Mouse (Mus musculus) midbrain, embryonic 16.5 days (tissue): ENCODE data around the gene Nrsn2. TPM values are rescaled to one million over a fixed set of nuclear protein-coding genes. Genes with fewer than 3 reads are reported as not detected.

Experiments
- ATAC-seq: fragments of 200-750 bp; cut with Nextera tagmentation; 2 replicates; pipeline ENCODE4 v1.8.0; 2017; ENCODE audit warnings: moderate TSS enrichment
- H3K27ac ChIP-seq: fragments of 300-500 bp; sonication (generic); 2 replicates; pipeline ENCODE4 v1.5.1; 2014; ENCODE audit warnings: mild to moderate bottlenecking, low read length, mixed read lengths
- H3K27me3 ChIP-seq: fragments of 300-500 bp; sonication (generic); 2 replicates; pipeline ENCODE4 v1.6.1; 2014; ENCODE audit warnings: low read depth, low read length, mixed read lengths; ENCODE audit not compliant: control insufficient read depth, insufficient read depth
- H3K36me3 ChIP-seq: fragments of 300-500 bp; sonication (generic); 2 replicates; pipeline ENCODE4 v1.6.1; 2014; ENCODE audit warnings: mild to moderate bottlenecking, low read length, moderate library complexity, mixed read lengths; ENCODE audit not compliant: control insufficient read depth, insufficient read depth
- H3K4me1 ChIP-seq: fragments of 300-500 bp; sonication (generic); 2 replicates; pipeline ENCODE4 v1.6.1; 2014; ENCODE audit warnings: mild to moderate bottlenecking, low read length, mixed read lengths; ENCODE audit not compliant: control insufficient read depth, insufficient read depth
- H3K4me2 ChIP-seq: fragments of 300-500 bp; sonication (generic); 2 replicates; pipeline ENCODE4 v1.6.1; 2014; ENCODE audit warnings: mild to moderate bottlenecking, low read length, mixed read lengths
- H3K4me3 ChIP-seq: fragments of 300-500 bp; sonication (generic); 2 replicates; pipeline ENCODE4 v1.5.1; 2014; ENCODE audit warnings: low read depth, mild to moderate bottlenecking, low read length, moderate library complexity, mixed read lengths
- H3K9ac ChIP-seq: fragments of 300-500 bp; sonication (generic); 2 replicates; pipeline ENCODE4 v1.6.1; 2014; ENCODE audit warnings: low read depth, low read length, mixed read lengths
- H3K9me3 ChIP-seq: fragments of 300-500 bp; sonication (generic); replicated peaks from 2 replicates; pipeline ENCODE4 v1.6.1; 2014; ENCODE audit warnings: mild to moderate bottlenecking, low read length, mixed read lengths; ENCODE audit not compliant: control insufficient read depth, poor library complexity, severe bottlenecking
- WGBS: fragments of 180-500 bp; shearing (Covaris S2); extraction: QIAGEN DNeasy Blood & Tissue Kit; methylation state at CpG from one replicate; pipeline ENCODE4 v1.1.7; 2014; 5-methylcytosine and 5-hydroxymethylcytosine counted together
- polyA plus RNA-seq: library from polyadenylated mRNA; unstranded; fragments of >200 nt; fragmentation: Nextera tagmentation; extraction: Ambion mirVana; gene quantifications from 2 replicates; pipeline ENCODE4 v1.2.1, GENCODE M21; 2015

Nrsn2 gene
- polyA plus RNA-seq, 1 experiment from 2014 or later = 64.8 TPM

DNA sequence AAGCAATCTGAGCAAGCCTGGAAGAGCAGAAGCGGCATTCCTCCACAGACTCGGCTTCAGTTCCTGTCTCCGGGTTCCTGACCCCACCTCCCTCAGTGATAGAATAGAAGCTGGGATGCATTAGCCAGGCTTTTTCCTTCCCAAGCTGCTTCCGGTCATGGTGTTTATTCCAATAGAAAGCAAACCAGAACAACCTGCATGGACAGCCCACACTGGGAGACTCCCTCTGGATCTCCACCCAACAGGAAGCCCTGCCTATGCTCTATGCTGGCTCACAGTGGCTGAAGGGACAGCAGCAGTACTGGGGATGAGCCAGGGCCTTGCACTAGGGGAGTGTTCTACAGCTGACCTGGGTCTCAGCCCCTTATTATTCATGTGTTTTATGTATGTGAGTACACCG is 48.5 kb downstream of the Nrsn2 start:
- no peak overlapping the region for H3K9ac ChIP-seq
- no peak for ATAC-seq
- peaks cover 32% of the 10 kb centered on the region for H3K36me3 ChIP-seq
- H3K27me3 ChIP-seq = no peaks in the 10 kb centered on the region
- no peaks in the 10 kb centered on the region for H3K9me3 ChIP-seq
- no peak overlapping the region for H3K27ac ChIP-seq
- H3K4me2 ChIP-seq = no peak overlapping the region
- 86% methylated on average over 5 of the region's 5 CpGs for WGBS
- no peak overlapping the region for H3K4me3 ChIP-seq
- H3K4me1 ChIP-seq = peaks cover 18% of the 10 kb centered on the region

DNA sequence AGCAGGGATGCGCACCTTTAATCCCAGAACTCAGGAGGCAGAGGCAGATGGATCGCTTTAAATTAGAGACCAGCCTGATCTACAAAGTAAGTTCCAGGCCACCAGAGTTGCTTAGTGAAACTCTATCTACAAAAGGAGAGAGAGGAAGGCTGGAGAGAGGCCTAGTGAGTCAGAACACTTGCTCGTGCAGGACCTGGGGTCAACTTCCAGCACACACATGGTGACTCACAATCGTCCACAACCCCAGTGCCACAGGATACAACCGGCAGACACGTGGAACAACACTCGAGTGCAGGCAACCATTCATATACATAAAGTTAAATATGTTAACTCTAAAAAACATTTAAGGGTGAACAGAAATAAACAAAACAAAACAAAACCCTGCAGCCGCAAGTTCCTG is 49.8 kb downstream of the Nrsn2 start:
- Histone ChIP-seq H3K36me3 (peaks cover 34% of the 10 kb centered on the region), H3K27me3 (no peaks in the 10 kb centered on the region), H3K4me2 (no peak overlapping the region), H3K27ac (no peak overlapping the region), H3K9me3 (no peaks in the 10 kb centered on the region), H3K9ac (no peak overlapping the region), H3K4me3 (no peak overlapping the region), H3K4me1 (peaks cover 18% of the 10 kb centered on the region)
- ATAC-seq = no peak
- WGBS = 92% methylated on average over 8 of the region's 8 CpGs

DNA sequence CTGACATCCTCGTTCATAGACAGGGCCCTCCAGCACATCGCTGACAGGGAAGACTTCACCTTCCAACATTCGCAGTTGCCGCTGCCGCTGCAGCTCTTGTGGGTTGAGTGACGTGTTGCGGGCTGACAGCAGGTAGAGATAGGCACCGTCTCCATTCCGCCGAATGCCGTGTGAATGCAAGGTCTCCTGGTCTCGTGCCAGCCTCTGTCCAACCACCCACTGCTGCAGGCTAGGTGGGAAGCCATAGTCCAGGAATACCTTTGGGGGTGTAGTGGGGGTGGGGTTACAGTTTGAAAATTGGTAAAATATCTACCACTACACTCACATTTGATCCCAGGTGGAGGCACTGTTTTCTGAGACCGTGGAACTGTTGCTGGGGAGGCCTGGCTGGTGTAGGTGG is 50.3 kb downstream of the Nrsn2 start:
- 89% methylated on average over 13 of the region's 13 CpGs for WGBS
- Histone ChIP-seq H3K27me3 (no peaks in the 10 kb centered on the region), H3K4me3 (no peak overlapping the region), H3K27ac (no peak overlapping the region), H3K36me3 (peaks cover 39% of the 10 kb centered on the region), H3K9me3 (no peaks in the 10 kb centered on the region), H3K4me1 (peaks cover 13% of the 10 kb centered on the region), H3K9ac (no peak overlapping the region), H3K4me2 (no peak overlapping the region)
- ATAC-seq = no peak

DNA sequence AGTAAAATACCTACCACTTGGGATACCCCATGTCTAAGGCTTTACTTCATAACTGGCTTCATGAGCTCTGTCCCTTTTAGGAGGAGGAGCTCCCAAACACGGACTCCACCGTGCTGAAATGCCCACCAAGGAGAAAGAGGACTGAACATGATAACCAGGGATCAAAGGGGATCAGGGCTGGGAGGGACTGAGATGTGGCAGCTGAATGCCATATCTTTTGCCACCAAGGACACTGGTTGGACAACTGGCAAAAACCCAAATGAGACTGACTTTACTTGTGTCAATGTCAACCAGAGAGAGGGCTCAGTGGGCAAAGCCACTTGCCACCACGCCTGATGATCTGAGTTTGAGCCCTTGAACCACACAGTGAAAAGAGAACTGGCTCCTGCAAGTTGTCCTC is 51.6 kb downstream of the Nrsn2 start:
- Histone ChIP-seq H3K4me1 (no peaks in the 10 kb centered on the region), H3K4me3 (no peak overlapping the region), H3K36me3 (peaks cover 43% of the 10 kb centered on the region), H3K9me3 (no peaks in the 10 kb centered on the region), H3K27ac (no peak overlapping the region), H3K4me2 (no peak overlapping the region), H3K9ac (no peak overlapping the region), H3K27me3 (no peaks in the 10 kb centered on the region)
- no peak for ATAC-seq
- WGBS = 90% methylated on average over 3 of the region's 3 CpGs

- ATAC-seq = no peak
- Histone ChIP-seq H3K4me3 (no peak overlapping the region), H3K36me3 (peaks cover 44% of the 10 kb centered on the region), H3K9ac (no peak overlapping the region), H3K4me2 (no peak overlapping the region), H3K4me1 (no peaks in the 10 kb centered on the region), H3K27ac (no peak overlapping the region), H3K9me3 (no peaks in the 10 kb centered on the region), H3K27me3 (no peaks in the 10 kb centered on the region)
- WGBS = 96% methylated on average over 14 of the region's 14 CpGs
Observed at GRCm38 (mm10) chr2:152323971-152324370, 52.5 kb downstream of the Nrsn2 start.

DNA sequence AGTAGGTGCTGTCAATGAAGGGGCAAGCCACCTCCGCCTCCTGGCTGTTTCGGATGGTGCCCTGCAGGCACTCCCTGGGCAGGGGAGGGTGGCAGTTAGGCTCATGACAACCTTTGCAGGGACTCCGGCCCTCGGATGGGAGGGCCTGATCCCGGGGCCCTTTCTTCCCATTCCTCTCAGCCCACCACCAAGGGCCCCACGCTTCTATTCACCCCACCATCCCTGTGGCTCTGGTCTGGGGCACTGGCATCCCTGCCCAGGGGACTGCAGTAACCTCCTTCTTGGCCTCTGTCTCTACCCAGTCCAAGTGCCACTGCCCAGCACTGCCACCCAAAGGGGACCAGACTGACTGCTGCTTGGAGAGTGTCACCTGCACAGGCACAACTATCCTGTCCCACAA is 54.2 kb downstream of the Nrsn2 start:
- 95% methylated on average over 6 of the region's 6 CpGs for WGBS
- no peaks in the 10 kb centered on the region for H3K27me3 ChIP-seq
- no peak for ATAC-seq
- no peak overlapping the region for H3K9ac ChIP-seq
- no peak overlapping the region for H3K4me3 ChIP-seq
- no peaks in the 10 kb centered on the region for H3K9me3 ChIP-seq
- H3K4me1 ChIP-seq = no peaks in the 10 kb centered on the region
- no peak overlapping the region for H3K27ac ChIP-seq
- H3K36me3 ChIP-seq = peaks cover 53% of the 10 kb centered on the region
- H3K4me2 ChIP-seq = no peak overlapping the region

DNA sequence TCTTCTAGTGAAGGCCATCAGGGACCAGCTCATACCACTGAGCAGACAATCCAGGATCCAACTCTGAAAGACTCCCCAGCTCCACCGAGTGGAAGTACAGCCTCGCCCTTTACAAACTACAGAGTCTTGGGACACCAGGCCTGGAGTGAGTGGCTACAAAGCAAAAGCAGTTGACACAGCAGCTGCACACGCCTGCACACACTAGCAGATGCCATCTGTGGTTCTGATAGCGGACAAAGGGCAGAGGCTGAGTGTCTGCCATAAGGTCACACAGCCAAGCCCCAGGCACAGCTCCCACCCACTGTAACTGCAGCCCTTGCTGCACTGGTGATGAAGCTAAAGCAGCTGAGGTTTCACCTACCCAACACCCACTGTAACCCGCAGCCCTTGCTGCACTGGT is 54.9 kb downstream of the Nrsn2 start:
- WGBS = 89% methylated on average over 5 of the region's 5 CpGs
- H3K9ac ChIP-seq = no peak overlapping the region
- ATAC-seq = 0 out of 2 replicates have a peak, but pooled peaks have one; percentile 29

More for the DNA sequence above, 54.9 kb downstream of the Nrsn2 start:
- Histone ChIP-seq H3K27me3 (no peaks in the 10 kb centered on the region), H3K36me3 (peaks cover 51% of the 10 kb centered on the region), H3K27ac (no peak overlapping the region), H3K4me1 (no peaks in the 10 kb centered on the region), H3K4me2 (no peak overlapping the region), H3K4me3 (no peak overlapping the region), H3K9me3 (no peaks in the 10 kb centered on the region)

Other genes with a start within 250 kb of the Nrsn2 start
- gene Tcf15, start 233.1 kb downstream of the Nrsn2 start, polyA plus RNA-seq = 0.69 and 1.0 TPM in 2 replicates
- 107 and 116 TPM in 2 replicates for gene Csnk2a1, start 149.8 kb downstream of the Nrsn2 start, polyA plus RNA-seq
- 33.6 and 34.2 TPM in 2 replicates for gene Tbc1d20, start 82.8 kb downstream of the Nrsn2 start, polyA plus RNA-seq
- gene Rbck1, start 44.0 kb downstream of the Nrsn2 start, polyA plus RNA-seq = 101 and 104 TPM in 2 replicates
- 1.9 and 2.4 TPM in 2 replicates for gene Trib3, start 32.6 kb downstream of the Nrsn2 start, polyA plus RNA-seq
- gene Sox12, start 21.4 kb upstream of the Nrsn2 start, polyA plus RNA-seq = 12.1 and 14.0 TPM in 2 replicates
- 12.6 and 14.7 TPM in 2 replicates for gene Zcchc3, start 38.4 kb upstream of the Nrsn2 start, polyA plus RNA-seq
- gene 6820408C15Rik, start 38.9 kb upstream of the Nrsn2 start, polyA plus RNA-seq = 1.7 and 1.8 TPM in 2 replicates
- not detected in 2 replicates for gene Defb23, start 88.0 kb upstream of the Nrsn2 start, polyA plus RNA-seq
- gene Defb20, start 100.4 kb upstream of the Nrsn2 start, polyA plus RNA-seq = not detected in 2 replicates
- not detected in 2 replicates for gene Defb22, start 113.5 kb upstream of the Nrsn2 start, polyA plus RNA-seq
- gene Defb26, start 135.1 kb upstream of the Nrsn2 start, polyA plus RNA-seq = not detected in 2 replicates
- gene Defb28, start 141.6 kb upstream of the Nrsn2 start, polyA plus RNA-seq = not detected in 2 replicates
- not detected in 2 replicates for gene Defb29, start 163.5 kb upstream of the Nrsn2 start, polyA plus RNA-seq
- gene Gm17416, start 192.7 kb upstream of the Nrsn2 start, polyA plus RNA-seq = not detected in 2 replicates
- not detected in 2 replicates for gene Defb21, start 196.1 kb upstream of the Nrsn2 start, polyA plus RNA-seq
- gene Defb19, start 203.7 kb upstream of the Nrsn2 start, polyA plus RNA-seq = not detected in 2 replicates
- gene Defb45, start 222.8 kb upstream of the Nrsn2 start, polyA plus RNA-seq = not detected in 2 replicates
- not detected in 2 replicates for gene Defb36, start 227.7 kb upstream of the Nrsn2 start, polyA plus RNA-seq
- gene Defb25, start 246.4 kb upstream of the Nrsn2 start, polyA plus RNA-seq = not detected in 2 replicates